Mouse (Mus musculus) T-helper 2 cell (primary cell): ENCODE measurements at regions not wholly inside any gene's neighbourhood (a gene's known extent, or its start where the extent isn't known, plus 50 kb on each side); places are given as distances from the start of the nearest gene placed in this dataset.

Source experiments
- in situ Hi-C: fragments of 300-600 bp; cut with MboI, MseI; formaldehyde crosslinking; loops from one replicate; pipeline ENCODE4 v1.15.1; 2025; ENCODE audit warnings: high pct_unique_total_duplicates

GRCm38 (mm10) chr6:50509207-50509606 is 53.2 kb upstream of the Osbpl3 start:
- in situ Hi-C loops, result loop anchor here (10.0 kb wide), 1 partner anchor 1104 kb away; no protein-coding TSS in a partner anchor

DNA sequence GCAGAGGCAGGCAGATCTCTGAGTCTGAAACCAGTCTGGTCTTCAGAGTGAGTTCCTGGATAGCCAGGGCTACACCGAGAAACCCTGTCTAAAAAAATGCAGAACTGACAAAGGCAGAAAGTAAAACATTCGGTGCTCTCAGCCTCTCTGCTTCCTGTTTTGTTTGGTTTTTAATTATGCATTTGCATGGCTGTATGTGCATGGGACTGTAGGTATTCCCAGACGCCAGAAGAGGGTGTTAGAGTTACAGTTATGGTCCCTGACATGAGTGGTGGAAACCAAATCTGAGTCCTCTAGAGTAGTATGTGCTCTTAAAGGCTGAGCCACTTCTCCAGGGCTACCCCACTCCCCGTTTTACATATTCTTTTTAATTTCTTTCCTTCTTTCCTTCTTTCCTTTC is 51.5 kb upstream of the Osbpl3 start:
- in situ Hi-C loops, result loop anchor here (10.0 kb wide), 1 partner anchor 1103 kb away; no protein-coding TSS in a partner anchor
